Mouse (Mus musculus) forebrain, embryonic 14.5 days (tissue): ENCODE measurements around the gene Zim1. TPM values are rescaled to one million over a fixed set of nuclear protein-coding genes. Genes with fewer than 3 reads are reported as not detected.

ENCODE experiments used
- ATAC-seq: fragments of 200-750 bp; cut with Nextera tagmentation; 2 replicates; pipeline ENCODE4 v1.8.0; 2017; ENCODE audit warnings: mild to moderate bottlenecking, moderate library complexity
- DNase-seq: peaks from one replicate; pipeline ENCODE4 v3.0.0-alpha.2; 2015; ENCODE audit warnings: low spot score
- H3K27ac ChIP-seq: fragments of 300-500 bp; sonication (generic); 2 replicates; pipeline ENCODE4 v1.5.1; 2014; ENCODE audit warnings: low read depth, mild to moderate bottlenecking, control low read depth, low read length, moderate library complexity
- H3K27me3 ChIP-seq: fragments of 300-500 bp; sonication (generic); replicated peaks from 2 replicates; pipeline ENCODE4 v1.6.1; 2014; ENCODE audit warnings: low read length, control low read depth, mixed read lengths; ENCODE audit not compliant: control insufficient read depth, insufficient read depth
- H3K36me3 ChIP-seq: fragments of 300-500 bp; sonication (generic); 2 replicates; pipeline ENCODE4 v1.6.1; 2014; ENCODE audit warnings: low read length, control low read depth; ENCODE audit not compliant: control insufficient read depth, insufficient read depth
- H3K4me1 ChIP-seq: fragments of 300-500 bp; sonication (generic); 2 replicates; pipeline ENCODE4 v1.6.1; 2014; ENCODE audit warnings: antibody characterized with exemption, low read length, control low read depth; ENCODE audit not compliant: control insufficient read depth, insufficient read depth
- H3K4me2 ChIP-seq: fragments of 300-500 bp; sonication (generic); 2 replicates; pipeline ENCODE4 v1.6.1; 2014; ENCODE audit warnings: mild to moderate bottlenecking, control low read depth, low read length
- H3K4me3 ChIP-seq: fragments of 300-500 bp; sonication (generic); 2 replicates; pipeline ENCODE4 v1.5.1; 2014; ENCODE audit warnings: low read depth, low read length, control low read depth
- H3K9ac ChIP-seq: fragments of 300-500 bp; sonication (generic); 2 replicates; pipeline ENCODE4 v1.6.1; 2014; ENCODE audit warnings: mild to moderate bottlenecking, low read length, control low read depth, moderate library complexity
- H3K9me3 ChIP-seq: fragments of 300-500 bp; sonication (generic); replicated peaks from 2 replicates; pipeline ENCODE4 v1.6.1; 2016; ENCODE audit warnings: low read length, control low read depth, mixed read lengths; ENCODE audit not compliant: control insufficient read depth
- WGBS: fragments of 180-500 bp; shearing (Covaris S2); extraction: QIAGEN DNeasy Blood & Tissue Kit; methylation state at CpG from one replicate; pipeline ENCODE4 v1.1.7; 2014; 5-methylcytosine and 5-hydroxymethylcytosine counted together
- polyA plus RNA-seq: library from polyadenylated mRNA; unstranded; fragments of >200 nt; fragmentation: Nextera tagmentation; extraction: Ambion mirVana; gene quantifications from 2 replicates; pipeline ENCODE4 v1.2.1, GENCODE M21; 2014

The Zim1 gene
- 4.3 and 6.5 TPM in 2 replicates for polyA plus RNA-seq

DNA sequence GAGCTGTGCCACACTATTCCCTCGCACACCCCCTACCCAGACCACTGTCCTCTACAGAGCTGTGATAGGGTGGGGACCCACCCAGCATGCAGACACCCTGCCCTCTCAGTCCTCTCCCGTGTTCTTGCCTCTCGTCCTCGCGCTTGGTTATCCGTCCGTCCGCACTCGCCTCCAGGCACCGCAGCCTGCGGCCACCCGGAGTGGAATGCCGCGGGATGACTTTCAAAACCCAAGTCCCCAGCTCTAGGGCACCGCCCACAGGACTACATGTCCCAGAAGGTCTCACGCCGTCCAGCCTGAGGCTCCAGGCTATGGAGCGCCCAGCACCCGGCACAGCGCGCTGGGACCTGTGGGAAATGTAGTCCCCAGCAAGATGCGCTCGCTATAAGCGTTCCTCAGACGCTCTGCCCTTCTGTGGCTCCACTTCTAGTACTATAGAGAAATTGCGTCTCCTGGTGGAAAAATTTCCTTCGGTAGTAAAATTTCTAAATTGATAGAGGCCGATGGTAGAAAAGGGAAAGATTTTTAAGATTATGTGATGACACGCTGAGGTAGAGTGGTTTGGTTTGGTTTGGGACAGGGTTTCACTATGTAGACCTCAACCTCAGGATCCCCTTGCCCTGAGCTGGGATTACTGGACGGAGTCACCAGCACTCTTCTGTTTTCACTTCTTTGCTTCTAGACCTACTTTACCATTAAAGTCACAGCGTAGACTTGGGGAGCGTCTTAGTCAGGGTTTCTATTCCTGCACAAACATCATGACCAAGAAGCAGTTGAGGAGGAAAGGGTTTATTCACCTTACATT lies at the start of gene Zim1:
Gene Zim1 (minus strand): TSS at position 210 of the 805 bp plus-strand sequence.
- Histone ChIP-seq H3K9me3 (no peaks in the 10 kb centered on the region), H3K9ac (peak within 1 kb of the TSS; percentile 21), H3K27me3 (no peaks in the 10 kb centered on the region), H3K36me3 (no peaks in the 10 kb centered on the region), H3K4me3 (peak within 1 kb of the TSS; percentile 28), H3K27ac (no peak within 1 kb of the TSS), H3K4me1 (no peaks in the 10 kb centered on the region), H3K4me2 (peak within 1 kb of the TSS; percentile 54)
- ATAC-seq = peak; percentile 100
- DNase-seq = peak; percentile 96
- WGBS = 11% methylated on average over 32 of the region's 32 CpGs

DNA sequence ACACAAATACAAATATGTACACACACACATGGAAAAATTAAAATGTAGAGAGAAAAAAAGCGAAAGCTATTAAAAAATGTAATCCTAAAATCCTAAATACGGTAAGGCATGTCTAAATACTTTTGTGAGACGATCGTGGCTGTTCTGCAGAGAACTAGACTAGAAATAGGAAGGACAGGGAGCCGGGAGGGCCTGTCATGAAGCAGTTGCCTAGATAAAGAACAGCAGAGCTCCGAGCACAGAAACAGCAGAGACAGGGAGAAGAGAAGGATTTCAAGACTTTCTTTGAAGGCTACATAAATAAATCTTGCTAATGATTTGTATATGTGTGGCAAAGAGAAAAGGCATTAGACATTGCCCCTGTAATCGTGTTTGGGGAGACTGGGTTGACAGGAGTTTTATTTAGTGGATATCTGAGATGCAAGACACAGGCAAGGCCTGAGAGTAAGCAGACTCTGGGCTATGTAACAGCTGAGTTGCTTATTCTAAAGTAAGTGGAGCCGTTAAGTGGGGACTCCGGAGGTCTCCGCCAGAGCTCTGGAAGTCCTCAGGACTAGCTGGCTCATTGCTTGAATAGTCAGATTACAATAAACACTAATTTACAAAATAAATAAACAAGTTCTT lies 48.1 kb upstream of the Zim1 start:
- no peak overlapping the region for H3K27ac ChIP-seq
- H3K4me2 ChIP-seq = no peak overlapping the region
- H3K36me3 ChIP-seq = no peaks in the 10 kb centered on the region
- no peak overlapping the region for H3K4me3 ChIP-seq
- no peaks in the 10 kb centered on the region for H3K9me3 ChIP-seq
- ATAC-seq (no peak), DNase-seq (no peak)
- H3K4me1 ChIP-seq = no peaks in the 10 kb centered on the region
- no peak overlapping the region for H3K9ac ChIP-seq
- no peaks in the 10 kb centered on the region for H3K27me3 ChIP-seq
- 80% methylated on average over 10 of the region's 10 CpGs for WGBS

DNA sequence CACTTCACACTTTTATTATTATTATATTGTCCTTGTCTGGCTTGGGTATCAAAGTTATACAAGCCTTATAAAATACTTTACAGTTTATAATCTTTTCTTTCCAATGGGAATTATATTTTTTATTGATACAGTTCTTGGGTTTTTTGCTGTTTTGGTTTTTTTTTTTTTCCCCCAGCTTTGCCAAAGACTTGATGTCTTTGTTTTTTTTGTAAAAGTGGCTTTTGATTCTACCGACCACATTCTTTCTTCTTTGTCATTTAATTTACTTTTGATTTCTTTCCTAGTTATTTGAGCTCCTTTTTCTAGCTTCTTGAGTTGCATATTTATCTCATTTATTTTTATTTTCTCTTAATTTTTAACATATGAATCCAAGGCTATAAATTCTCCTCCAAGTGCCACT lies 39.8 kb upstream of the Zim1 start:
- WGBS = 78% methylated on average over 1 of the region's 1 CpGs
- H3K9me3 ChIP-seq = no peaks in the 10 kb centered on the region
- H3K9ac ChIP-seq = no peak overlapping the region
- DNase-seq (no peak), ATAC-seq (no peak)
- no peaks in the 10 kb centered on the region for H3K4me1 ChIP-seq
- H3K27me3 ChIP-seq = no peaks in the 10 kb centered on the region
- no peak overlapping the region for H3K27ac ChIP-seq
- no peak overlapping the region for H3K4me3 ChIP-seq
- no peak overlapping the region for H3K4me2 ChIP-seq
- H3K36me3 ChIP-seq = no peaks in the 10 kb centered on the region

DNA sequence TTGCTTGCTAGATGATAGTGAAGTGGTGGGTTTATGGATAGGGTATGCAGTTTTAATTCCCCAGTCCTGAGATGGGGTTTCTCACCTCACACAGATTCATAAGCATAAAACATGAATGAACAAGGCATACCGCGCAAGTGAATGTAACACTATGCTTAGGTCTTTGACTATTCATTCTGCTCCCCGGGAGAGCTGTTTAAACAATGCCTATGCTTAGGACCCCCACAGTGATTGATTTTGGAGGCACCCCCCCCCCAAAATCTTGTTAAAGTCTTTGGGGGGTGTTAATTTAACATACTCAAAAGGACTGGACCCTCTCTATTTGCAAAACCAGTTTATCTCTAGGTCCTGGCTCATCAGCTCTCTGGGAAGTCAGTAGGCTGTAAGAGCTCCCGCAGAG lies 35.7 kb upstream of the Zim1 start:
- Histone ChIP-seq H3K4me3 (peak overlapping the region; percentile 56), H3K36me3 (no peaks in the 10 kb centered on the region), H3K9me3 (peaks cover 26% of the 10 kb centered on the region), H3K4me1 (no peaks in the 10 kb centered on the region), H3K4me2 (peak overlapping the region; percentile 43), H3K9ac (peak overlapping the region; percentile 58), H3K27ac (0 out of 2 replicates have a peak overlapping the region, but pooled peaks have one; percentile 3), H3K27me3 (no peaks in the 10 kb centered on the region)
- ATAC-seq (no peak), DNase-seq (peak; percentile 17)
- 50% methylated on average over 4 of the region's 4 CpGs for WGBS

DNA sequence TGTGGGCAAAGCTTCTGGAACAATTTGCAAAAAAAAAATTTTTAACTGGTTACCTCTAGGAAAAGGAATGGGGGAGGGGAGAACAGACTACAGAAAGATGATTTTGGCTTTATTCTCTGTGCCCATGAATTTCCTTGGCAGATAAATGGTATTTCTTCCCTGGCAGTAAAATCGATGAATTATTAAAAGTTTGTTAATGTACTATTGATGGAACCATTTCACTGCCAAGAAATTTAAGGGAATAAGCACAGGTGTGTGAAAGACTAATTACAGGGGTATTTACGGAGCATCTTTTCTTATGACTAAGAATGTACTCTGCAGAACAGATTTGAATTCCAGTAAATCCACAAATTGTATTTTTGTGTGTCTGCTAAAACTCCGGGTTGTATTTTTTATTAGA lies 35.1 kb upstream of the Zim1 start:
- Histone ChIP-seq H3K36me3 (no peaks in the 10 kb centered on the region), H3K4me2 (peak overlapping the region; percentile 43), H3K9me3 (peaks cover 26% of the 10 kb centered on the region), H3K4me3 (peak overlapping the region; percentile 56), H3K27ac (0 out of 2 replicates have a peak overlapping the region, but pooled peaks have one; percentile 3), H3K27me3 (no peaks in the 10 kb centered on the region), H3K4me1 (no peaks in the 10 kb centered on the region), H3K9ac (peak overlapping the region; percentile 58)
- 49% methylated on average over 3 of the region's 3 CpGs for WGBS
- DNase-seq (peak; percentile 10), ATAC-seq (no peak)

DNA sequence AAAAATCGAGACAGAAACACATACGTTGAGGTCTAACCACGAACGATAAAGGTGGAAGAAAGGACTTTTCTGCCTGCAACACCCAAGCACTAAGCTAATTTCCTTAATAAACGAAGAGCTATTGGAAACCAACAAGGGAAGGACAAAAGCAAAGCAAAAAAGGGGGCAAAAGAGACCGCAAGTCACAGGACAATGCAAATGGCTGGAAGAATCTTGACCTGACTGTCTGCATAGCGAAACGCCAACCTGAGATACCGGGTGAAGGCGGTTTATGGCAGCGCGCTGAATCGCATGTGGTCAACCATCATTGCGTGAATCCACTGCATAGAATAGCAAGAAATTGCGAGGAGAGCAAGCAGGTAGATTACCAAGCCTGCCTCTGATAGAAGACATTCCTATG lies 34.6 kb upstream of the Zim1 start:
- Histone ChIP-seq H3K9me3 (peaks cover 26% of the 10 kb centered on the region), H3K4me1 (no peaks in the 10 kb centered on the region), H3K36me3 (peaks cover under 1% of the 10 kb centered on the region; the same call in 1 of the 2 replicates), H3K4me3 (peak overlapping the region; percentile 56), H3K27ac (peak overlapping the region; percentile 15; the same call in 1 of the 2 replicates), H3K9ac (peak overlapping the region; percentile 58), H3K27me3 (no peaks in the 10 kb centered on the region), H3K4me2 (peak overlapping the region; percentile 43)
- DNase-seq (peak; percentile 46), ATAC-seq (no peak)
- 45% methylated on average over 15 of the region's 15 CpGs for WGBS

DNA sequence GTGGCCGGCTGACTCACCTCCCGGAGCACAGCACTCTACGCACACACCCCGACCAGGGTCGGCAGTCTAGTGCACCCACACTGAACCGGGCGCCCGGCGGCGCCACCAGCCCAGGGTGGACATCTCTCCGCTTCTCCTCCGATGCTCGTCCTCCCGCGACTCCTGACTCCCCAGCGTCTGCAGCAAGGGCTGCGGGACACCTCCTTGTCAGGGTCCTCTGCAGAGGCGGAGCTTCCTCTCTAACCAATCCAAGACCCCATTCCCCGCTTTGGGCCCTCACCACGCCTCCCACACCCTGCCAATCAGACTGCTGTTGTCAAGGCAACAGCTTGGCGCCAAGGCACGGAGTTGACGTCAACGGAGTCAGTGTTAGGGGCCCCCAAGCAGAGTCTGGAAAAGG lies 34.0 kb upstream of the Zim1 start, which contains the start of the genes Peg3 and Usp29:
Gene Peg3 (minus strand): TSS at position 191 of the 400 bp plus-strand sequence.
Gene Usp29 (plus strand): TSS at position 338 of the 400 bp plus-strand sequence.
- ATAC-seq = peak; percentile 35
- no peaks in the 10 kb centered on the region for H3K4me1 ChIP-seq

DNA sequence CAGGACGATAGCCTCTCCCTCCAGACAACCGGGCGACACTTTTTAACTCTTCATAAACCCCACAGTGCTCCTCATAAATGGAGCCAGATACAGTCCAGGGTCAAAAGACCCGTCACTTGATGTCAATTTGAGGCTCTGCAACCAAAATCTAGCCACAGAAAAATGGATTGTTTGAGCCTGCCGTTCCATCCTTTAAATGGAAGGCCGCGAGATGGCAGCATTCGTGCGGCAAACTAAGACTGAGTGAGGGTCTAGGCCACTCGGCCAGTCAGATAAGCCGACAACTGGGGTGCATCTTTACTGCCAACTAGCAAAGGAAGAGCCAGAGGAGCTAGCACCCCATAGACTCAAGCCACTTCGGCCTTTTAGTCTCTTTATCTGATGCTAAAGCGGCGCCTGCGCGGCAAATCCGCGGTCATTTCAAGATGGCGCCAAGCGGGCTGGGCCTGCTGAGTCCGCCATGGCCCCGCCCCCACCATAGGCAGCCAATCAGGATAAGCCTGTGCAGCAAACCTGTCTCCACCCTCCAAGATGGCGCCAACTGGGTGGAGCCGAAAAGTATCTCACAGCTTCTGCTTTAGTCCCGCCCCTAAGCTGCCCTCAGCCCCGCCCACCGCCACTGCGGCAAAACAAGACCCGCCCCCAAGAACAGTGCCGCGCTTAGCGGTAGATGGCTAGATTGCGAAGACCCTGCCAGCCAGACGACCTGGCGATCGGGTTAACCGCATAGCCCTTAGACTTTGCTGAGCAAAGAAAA lies 33.0 kb upstream of the Zim1 start:
- DNase-seq = peak; percentile 97
- WGBS = 58% methylated on average over 37 of the region's 37 CpGs
- Histone ChIP-seq H3K27ac (peak overlapping the region; percentile 97), H3K4me3 (peak overlapping the region; percentile 56), H3K4me1 (no peaks in the 10 kb centered on the region), H3K36me3 (peaks cover 12% of the 10 kb centered on the region), H3K9me3 (peaks cover 26% of the 10 kb centered on the region), H3K27me3 (no peaks in the 10 kb centered on the region), H3K4me2 (peak overlapping the region; percentile 64), H3K9ac (peak overlapping the region; percentile 68)
- ATAC-seq = peak; percentile 60

More for the DNA sequence above, 34.0 kb upstream of the Zim1 start, which contains the start of the genes Peg3 and Usp29:
- no peaks in the 10 kb centered on the region for H3K27me3 ChIP-seq
- peaks cover 6% of the 10 kb centered on the region for H3K36me3 ChIP-seq
- H3K4me2 ChIP-seq = peak within 1 kb of the TSS; percentile 64
- H3K9me3 ChIP-seq = peaks cover 26% of the 10 kb centered on the region
- peak; percentile 97 for DNase-seq
- peak within 1 kb of the TSS; percentile 97 for H3K27ac ChIP-seq
- WGBS = 52% methylated on average over 22 of the region's 24 CpGs
- H3K9ac ChIP-seq = peak within 1 kb of the TSS; percentile 68
- peak within 1 kb of the TSS; percentile 56 for H3K4me3 ChIP-seq
